Mouse (Mus musculus): ENCODE measurements around the gene Arhgef16.

Gene Arhgef16

DNA sequence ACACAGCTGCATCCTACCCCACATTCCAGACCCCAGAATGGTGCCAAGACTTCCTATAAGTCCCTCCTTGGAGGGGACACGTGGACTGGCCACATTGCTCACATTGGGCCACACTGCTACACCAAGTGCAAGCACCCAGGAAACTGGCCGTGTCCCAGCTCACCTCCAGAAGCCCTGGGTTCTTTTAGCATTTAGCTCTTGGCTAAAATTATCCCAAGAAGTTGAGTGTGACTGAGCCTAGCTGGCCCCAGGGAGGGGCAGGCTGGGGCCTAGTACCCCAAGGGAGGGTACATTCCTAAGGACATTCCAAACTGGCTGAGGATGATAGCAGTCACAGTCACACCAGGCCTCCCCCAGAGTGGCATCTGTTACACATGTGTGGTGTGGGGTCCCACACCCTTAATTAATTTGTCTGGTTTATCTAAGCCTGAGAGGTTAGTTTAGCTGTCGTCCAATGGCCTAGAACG, 7.7 kb downstream of the Arhgef16 start:
- DNase-seq (ENCODE audit: low spot score in 2 of 2), result no peak

DNA sequence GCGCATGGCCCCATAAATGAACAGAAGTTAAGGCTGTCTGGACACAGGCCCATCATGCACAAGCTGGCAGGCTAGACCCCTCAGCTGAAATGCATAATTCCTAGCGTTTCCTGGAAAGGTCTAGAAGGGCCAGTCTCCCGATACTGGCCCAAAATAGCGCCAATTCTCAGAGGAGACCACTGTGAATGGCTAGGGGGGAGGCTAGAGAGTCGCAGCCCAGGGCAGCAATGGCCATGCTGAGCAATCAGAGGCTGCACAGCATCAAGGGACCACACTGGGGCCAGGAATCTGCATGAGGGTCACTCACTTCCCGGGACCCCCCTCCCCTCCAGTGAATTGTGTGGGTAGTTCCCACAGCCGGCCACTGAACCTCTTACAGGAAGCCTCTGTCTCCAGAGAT, 17.8 kb downstream of the Arhgef16 start:
- DNase-seq (ENCODE audit: low spot score in 2 of 2), result no peak

DNA sequence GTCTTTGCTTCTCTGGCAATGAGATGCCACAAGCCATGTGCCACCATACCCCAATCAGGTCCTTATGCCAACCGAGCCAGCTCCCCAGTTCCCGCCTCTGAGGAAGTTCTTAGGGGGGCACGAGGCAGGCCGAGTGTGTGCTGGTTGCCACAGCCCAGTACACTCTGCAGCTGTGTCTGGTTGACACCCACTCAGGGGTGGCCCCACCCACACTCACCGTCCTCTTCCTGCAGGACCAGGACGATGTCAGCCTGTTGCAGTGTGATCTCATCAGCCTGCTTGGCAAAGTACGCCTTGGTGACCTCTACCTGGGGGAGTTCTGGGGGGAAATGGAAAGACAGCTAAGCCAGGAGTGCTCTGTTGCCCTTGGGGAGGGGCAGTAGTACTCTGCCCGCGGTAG, 22.0 kb downstream of the Arhgef16 start:
- DNase-seq (ENCODE audit: low spot score in 2 of 2), result no peak

DNA sequence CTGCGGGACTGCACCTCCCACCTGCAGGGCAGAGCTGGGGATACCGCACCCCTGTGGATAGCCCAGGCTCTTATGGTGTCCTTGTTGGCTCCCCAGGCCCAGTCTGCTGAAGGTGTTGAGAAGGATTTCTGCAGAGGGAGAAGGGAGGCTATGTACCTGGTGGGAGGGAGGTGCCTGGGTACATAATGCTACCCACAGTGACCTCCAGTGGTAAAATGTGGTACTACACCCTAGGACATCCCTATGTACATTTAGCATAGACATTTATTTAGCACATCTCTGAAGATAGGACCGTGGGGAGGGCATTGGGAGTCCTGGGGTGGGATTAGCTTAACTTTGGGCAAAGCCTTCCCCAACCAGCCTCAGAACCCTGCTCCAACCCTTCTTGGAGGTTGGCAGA, 28.5 kb downstream of the Arhgef16 start:
- peak in 1 of 2 experiments; percentile 29 for DNase-seq (ENCODE audit: low spot score in 2 of 2)

DNA sequence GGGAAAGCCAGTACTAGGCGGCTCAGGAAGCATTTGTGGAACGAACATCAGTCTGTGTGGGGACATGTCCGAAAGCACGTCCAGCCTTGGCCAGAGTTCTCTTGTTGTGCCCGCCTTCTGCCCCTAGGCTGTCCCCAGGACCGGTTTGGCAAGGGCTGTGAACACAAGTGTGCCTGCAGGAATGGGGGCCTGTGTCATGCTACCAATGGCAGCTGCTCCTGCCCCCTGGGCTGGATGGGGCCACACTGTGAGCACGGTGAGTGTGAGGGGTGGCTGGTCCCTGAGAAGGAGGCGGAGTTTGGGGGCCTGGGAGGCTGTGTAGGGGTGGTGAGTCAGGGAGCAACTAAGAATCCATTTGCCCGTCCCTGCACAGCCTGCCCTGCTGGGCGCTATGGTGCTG, 32.0 kb downstream of the Arhgef16 start:
- no peak for DNase-seq (ENCODE audit: low spot score in 2 of 2)

DNA sequence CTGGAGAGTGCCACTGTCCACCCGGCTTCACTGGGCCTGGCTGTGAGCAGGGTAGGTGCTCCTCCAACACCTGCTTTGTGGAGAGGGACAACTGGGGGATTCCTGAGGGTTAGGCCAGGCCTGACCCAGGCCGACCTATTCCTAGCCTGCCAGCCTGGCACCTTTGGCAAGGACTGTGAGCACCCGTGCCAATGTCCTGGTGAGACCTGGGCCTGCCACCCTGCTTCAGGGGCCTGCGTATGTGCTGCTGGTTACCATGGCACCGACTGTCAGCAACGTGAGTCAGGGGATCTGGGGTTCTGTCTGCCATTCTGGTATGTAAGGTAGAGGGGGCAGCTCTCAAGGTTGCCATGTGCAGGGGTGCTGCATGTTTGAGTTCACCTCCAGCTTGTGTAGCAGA, 34.0 kb downstream of the Arhgef16 start:
- no peak for DNase-seq (ENCODE audit: low spot score in 2 of 2)

DNA sequence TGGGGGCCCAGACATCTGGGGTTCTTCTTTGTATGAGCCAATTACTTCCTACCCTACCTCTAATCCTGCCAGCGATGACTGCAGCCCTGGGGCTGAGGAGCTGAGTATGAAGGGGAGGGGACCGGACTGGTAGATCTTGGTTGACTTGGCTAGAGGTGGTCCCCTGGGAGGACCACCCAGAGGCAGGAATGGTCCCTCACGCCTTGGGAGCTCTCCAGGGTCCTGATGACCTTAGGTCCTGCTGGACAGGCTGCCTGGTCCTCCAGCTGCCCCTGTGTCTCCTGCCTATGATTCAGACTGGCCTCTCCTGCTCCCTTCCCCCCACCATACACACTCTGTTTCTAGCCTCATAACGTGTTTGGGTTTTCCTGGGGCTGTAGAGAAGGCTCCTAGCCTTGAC, 39.4 kb downstream of the Arhgef16 start:
- no peak for DNase-seq (ENCODE audit: low spot score in 2 of 2)

DNA sequence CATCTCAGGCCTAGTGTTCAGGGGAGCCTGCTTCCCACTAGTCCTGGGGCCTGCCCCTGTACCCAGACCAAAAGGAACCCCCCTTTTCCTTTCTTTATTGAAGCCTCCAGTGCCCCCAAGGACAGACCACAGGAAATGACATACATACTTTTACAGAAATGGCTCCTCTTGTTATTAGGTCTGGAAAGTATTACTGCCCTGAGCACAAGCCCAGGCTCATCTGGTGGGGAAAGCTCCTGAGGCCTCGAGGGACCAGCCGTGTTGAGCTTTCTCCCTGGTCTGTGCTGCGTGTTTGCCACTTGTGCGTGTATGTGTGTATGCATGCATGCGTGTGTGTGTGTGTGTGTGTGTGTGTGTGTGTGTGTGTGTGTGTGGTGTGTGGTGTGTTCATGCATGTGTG, 40.7 kb downstream of the Arhgef16 start:
- no peak for DNase-seq (ENCODE audit: low spot score in 2 of 2)

DNA sequence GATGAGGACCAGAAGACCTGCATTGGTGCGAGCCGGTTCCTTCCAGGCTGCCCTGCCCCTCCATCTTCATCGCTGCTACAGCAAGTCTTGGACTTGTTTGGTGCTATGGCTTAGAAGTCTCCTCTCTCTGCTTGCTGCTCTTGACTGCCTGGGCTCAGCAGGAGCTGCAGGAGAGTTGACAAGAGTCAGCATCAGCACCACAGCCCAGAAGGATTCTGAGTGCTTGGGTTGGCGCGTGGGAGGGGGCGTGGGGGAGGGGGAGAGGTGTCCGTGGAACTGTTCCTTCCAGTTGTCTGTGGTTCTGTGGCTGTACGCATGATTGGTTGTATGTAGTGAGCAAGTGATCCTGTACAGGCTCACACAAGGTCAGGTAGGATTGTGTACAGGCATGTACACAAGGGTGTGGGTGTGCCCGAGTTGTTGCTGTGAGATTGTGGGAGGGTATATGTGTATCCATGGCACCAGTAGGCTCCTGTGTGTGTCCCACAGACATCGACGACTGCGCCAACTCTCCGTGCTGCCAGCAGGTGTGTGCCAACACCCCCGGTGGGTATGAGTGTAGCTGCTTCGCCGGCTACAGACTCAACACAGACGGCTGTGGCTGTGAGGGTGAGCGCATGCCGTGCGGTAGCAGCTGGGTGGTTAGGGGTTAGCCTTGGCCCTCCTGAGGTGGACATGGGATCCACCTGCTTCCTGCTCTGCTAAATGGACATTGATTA, 48.8 kb downstream of the Arhgef16 start:
- DNase-seq (ENCODE audit: low spot score in 2 of 2), result no peak

DNA sequence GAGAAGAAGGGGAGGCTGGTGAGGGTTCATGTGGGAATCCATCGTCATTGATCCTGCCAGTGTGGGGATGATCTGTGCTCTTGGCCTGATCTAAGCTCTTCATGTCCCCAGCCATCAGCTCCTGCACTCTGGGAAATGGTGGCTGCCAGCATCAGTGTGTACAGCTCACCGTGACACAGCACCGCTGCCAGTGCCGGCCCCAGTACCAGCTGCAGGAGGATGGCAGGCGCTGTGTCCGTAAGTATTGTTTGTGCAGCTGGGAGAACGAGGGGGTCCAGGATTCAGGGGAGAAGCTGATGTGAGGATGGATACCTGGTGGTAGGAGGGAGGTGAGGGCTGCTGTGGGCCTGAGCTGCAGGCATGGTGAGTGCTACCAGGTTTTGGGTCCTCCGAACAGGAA, 52.2 kb downstream of the Arhgef16 start:
- DNase-seq (ENCODE audit: low spot score in 2 of 2), result no peak

DNA sequence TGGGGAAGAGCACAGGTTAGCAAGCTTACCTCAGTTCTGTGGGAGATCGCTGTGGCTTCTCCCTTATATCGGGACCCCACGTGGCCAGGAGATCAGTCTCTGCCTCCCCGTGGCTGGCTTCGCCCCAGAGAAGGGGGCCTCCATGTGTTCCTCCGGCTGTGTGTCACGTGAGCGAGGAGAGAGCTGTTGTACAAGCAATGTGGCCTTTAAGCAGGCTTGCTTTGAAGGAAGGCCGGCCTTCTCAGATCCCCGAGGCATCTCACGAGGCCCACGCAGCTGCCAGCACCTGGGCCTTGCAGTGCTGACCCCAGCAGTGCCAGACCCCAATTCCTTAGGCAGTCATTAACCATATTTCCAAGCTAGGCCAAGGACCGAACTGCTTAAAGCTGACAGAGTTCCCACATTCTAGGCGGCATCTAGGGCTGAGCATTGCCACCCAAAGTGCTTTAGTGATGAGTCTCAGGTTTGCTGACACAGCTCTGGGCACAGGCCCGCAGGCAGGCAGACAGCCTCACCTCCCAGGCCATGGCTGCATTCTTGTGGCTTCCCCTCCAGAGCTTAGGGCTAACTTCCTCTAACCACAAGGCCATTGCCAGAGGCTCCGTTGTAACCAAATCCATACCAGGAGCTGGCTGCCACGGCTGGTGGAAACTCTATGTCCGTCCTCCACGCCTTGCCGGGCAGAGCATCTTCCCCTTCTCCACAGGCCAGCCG, 53.2 kb downstream of the Arhgef16 start:
- no peak for DNase-seq (ENCODE audit: low spot score in 2 of 2)

DNA sequence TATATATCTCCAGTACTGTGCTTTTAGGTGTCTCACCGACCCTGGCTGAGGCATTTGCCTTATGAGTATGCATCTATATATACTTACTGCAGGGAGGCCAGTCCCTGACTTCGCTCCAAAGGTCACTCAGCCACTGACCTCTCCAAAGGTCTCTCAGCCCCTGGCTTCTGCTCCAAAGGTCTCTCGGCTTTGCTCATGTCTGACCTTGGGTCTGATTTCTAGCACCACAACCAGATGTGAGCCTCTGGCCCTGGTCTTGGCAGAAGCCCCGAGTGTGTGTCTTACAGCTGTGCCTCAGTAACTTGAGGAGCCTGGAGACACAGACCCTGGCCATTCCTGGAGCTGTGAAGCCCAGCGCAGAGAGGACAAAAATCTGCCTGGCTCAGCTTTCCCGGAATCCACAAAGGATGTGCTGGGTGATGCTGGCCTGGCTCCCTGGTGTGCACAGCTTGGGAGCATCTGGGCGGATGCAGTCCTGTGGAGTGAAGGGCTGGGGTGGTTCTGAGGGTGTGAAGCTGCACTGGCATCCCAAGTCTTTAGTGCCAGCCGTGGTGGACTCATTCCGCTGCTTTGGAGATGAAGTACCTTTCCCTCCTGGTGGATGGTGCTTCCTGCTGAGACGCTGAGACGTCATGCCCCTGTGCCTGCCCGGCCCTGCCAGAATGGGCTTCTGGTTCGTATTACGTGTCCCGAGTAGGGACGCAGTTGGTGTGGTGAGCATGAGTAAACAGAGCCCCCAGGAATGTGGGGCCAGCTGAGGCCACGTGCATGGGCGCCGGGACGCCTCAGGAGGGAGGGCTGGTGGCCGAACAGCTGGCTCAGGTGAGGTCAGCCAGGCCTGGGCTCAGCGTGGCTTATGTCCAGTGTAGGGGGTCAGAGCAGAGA, 54.0 kb downstream of the Arhgef16 start:
- DNase-seq (ENCODE audit: low spot score in 2 of 2), result no peak

DNA sequence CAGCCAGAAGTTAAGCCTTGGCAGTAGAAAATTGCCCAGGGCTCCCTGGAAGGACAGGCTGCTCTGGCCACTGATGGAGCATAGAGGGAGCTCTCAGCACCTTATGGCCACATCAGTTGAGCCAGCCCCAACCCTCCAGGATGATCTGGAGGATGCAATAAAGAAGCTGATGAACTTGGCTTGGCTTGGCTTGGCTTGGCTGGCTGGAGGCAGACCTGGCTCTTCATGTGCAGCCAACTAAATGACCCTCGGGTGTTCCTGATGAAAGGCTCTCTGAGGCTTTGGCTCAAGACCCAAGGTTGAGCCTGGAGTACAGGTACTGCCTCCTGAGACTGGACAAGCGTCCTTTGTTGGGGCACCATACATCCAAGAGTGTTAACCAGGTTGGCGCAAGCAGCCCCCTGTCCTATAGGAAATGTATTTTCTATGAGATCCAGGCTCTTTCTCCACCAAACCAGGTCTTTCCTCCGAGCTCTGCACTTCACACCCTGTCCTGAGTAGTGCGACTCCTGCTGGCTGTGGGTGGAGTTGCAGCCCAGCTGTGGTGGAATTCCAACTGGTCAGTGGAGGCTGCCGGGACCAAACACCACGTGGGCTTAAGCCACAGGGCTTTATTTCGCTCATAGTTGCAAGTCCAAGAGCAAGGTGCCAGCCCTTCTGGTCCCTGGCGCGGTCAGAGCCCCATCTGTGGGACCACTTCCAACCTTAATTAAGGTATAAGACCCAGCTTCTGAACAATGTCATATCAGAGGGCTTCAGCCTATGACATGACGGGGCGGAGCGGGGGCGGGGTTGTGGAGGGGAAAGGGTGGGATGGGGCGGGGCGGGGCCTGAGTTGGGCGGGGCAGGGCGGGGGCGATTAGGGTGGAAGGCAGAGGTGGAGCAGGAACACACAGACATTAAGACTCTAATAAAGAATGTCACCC, 55.1 kb downstream of the Arhgef16 start:
- DNase-seq (ENCODE audit: low spot score in 2 of 2), result peak; percentile 23 to 38

DNA sequence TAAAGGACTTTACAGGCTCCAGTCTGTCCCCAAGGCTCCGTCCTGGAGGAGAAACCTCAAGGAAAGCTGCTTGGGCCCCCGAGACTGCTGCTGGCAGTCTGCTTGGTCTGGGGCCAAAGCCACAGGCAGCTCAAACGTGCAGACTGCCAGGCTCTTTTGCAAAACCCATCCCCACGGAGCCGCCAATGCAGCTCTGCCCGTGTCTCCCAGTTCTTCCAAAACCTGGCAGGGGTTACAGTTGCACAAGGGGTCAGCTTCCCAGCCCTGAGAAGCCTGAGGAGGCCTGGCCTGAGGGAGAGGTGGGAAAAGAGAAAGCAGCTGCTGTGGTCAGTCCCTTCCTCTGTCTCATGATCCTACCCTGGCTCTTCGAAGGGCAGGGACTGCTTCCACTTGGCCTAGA, 56.1 kb downstream of the Arhgef16 start:
- DNase-seq (ENCODE audit: low spot score in 2 of 2), result no peak

DNA sequence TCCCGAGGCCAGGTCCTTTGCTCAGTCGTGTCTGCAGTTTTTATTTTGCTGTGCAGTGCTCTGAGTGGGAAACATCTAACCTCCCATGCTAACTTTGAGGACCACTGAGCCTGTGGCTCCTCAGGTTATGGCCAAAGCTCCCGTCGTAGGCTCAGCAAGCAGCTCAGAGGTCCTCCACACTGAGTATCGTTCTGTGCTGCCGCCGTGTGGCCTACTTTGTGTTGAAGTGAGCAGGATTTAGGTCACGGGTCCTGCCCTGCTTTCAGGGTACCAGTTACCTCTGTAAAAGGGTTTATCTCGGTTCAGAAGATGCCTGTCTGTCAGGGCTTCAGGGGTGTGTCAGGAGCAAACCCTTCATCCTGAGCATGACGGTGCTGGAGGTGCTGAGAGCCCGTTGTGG, 60.9 kb downstream of the Arhgef16 start:
- DNase-seq (ENCODE audit: low spot score in 2 of 2), result no peak

DNA sequence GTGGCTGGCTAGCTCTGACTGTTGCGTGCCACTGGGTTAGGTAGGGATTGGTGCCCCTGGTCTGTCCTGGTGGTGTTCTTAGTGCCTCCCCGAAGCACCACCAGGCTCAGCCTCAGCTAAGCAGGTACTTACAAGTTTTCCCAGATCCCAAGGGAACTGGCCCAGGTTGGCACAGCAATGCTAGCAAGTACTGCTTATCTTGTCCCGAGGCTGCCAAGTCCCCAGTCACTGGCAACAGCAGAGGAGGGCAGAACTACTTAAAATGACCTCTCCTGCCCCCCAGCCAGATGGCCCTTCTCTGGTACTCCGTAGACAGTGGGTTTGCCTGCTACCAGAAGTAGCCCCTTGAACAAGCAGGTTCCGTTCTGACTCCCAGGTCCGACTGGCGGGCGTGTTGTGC, 62.3 kb downstream of the Arhgef16 start:
- no peak for DNase-seq (ENCODE audit: low spot score in 2 of 2)

DNA sequence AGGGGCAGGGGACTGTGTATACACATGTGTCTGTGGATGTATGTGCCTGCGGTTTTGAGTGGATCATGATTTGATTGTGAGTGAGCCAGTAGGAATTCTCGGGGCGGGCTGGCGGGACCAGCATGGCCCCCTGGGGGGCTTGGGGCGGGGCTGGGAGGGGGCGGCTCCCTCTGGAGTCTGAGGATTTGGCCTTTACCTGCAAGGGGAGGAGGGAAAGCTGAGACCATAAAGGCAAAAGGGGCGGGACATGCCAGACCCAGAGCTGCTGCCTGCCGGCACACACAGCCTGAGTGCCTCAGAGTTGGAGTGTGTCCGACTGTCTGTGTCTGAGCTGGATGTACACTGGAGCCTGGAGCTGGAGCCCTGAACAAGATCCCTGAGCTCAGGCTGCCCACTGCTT, 64.2 kb downstream of the Arhgef16 start:
- no peak for DNase-seq (ENCODE audit: low spot score in 2 of 2)

DNA sequence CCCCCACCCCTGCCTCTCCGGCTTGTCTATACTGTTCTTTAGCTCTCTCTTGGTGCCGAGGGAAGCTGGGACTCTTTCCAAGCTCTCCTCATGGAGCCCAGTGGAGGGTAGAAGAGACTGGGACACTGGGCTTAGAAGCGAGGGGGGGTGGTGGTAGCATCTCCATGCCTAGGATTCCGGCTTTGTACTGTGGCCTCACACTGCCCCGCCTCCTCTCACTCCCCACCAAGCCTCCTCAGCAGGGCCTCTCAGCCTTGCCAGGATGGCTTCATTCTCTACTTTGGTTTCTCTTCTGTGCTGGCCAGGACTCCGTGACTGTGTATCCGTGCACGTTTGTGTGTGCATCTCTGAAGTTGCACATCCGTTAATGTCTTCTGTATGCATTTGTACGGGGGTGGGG, 64.6 kb downstream of the Arhgef16 start:
- DNase-seq (ENCODE audit: low spot score in 2 of 2), result no peak

DNA sequence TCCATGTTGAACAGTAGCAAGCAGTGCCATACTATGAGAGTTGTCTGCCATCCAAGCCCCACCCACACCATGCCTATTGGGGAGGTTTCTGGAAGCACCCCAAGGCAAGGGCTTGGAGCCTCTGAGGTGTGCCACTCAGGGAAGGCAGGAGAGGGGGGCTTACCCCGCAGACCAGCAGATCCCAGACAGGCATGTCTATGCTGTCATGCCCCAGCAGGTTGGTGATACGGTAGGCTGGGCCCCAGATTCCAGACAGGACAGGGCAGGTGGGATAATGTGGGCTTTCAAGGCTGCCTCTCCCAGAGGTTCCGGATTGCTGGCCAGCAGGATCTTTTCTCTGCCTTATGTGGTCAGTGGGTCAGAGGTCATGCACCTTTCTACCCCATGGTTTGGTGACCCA, 65.5 kb downstream of the Arhgef16 start:
- DNase-seq (ENCODE audit: low spot score in 2 of 2), result no peak

DNA sequence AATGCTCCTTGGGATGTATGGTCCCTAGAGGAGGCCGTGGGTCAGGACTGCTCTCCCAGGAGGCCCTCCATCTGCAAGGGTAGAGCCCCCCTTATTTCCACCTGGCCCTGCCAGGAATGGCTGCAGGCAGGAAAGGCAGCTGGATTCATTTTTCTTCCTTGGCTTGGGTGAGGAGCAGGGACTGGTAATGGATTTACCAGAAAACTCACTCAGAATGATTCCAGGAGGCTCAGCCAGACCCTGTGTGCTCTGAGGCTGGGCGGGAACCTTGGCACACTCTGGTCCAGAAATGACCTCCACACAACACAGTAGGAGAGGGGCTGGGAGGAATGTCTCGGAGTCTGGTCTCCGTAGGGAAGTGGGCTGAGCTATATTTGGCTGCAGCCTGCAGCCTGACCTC, 69.2 kb downstream of the Arhgef16 start:
- no peak for DNase-seq (ENCODE audit: low spot score in 2 of 2)

DNA sequence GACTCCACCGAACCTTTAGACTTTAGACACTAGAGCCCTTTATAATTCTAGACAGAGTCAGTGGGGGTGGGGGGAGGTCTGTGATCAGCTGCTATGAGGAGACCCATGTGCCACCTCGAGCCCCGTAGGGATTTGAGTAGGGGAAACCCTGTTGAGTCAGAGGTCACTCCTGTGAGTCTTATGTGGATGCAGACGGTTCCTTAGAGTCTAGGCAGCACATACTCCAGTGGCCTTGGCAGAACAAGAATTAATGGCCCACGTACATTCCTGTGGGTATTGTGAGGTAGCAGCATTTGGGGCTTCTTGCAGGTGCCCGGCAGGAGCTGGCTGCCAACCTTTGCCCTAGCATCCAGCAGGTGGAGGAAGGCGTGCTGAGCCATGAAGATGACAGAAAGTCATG, 70.1 kb downstream of the Arhgef16 start:
- DNase-seq (ENCODE audit: low spot score in 2 of 2), result no peak

All from frontal cortex, postnatal 14 days (tissue).